Mouse (Mus musculus) cortical plate, adult 2 months (tissue): ENCODE data around the gene Spred3. TPM values are rescaled to one million over a fixed set of nuclear protein-coding genes. Genes with fewer than 3 reads are reported as not detected.
"Not testable (repeated sequence)": the region's sequence is repeated elsewhere in the genome, so short reads cannot be mapped to it uniquely, and the experiment has no call there.

Experiments
- H3K27ac ChIP-seq: fragments of 200-500 bp; 2 replicates; pipeline ENCODE4 v1.5.1; 2012; ENCODE audit warnings: low read length, control low read depth, inconsistent platforms; ENCODE audit not compliant: insufficient read depth
- H3K4me1 ChIP-seq: fragments of 200-500 bp; 2 replicates; pipeline ENCODE4 v1.6.1; 2011; ENCODE audit warnings: low read length; ENCODE audit not compliant: control insufficient read depth, insufficient read depth
- H3K4me3 ChIP-seq: fragments of 200-500 bp; 2 replicates; pipeline ENCODE4 v1.5.1; 2011; ENCODE audit warnings: mild to moderate bottlenecking, low read length, control low read depth; ENCODE audit not compliant: insufficient read depth
- CTCF ChIP-seq: fragments of 200-500 bp; IDR thresholded peaks from 2 replicates; pipeline ENCODE4 v1.5.1; 2011; ENCODE audit warnings: mild to moderate bottlenecking, control low read depth, low read length; ENCODE audit not compliant: insufficient read depth; ENCODE audit errors: extremely low read depth
- POLR2A ChIP-seq: fragments of 200-500 bp; IDR thresholded peaks from 2 replicates; pipeline ENCODE4 v1.6.1; 2011; ENCODE audit warnings: mild to moderate bottlenecking, low read length, control low read depth; ENCODE audit not compliant: insufficient read depth; ENCODE audit errors: extremely low read depth
- polyA plus RNA-seq: library from polyadenylated mRNA; depleted of rRNA; stranded (reverse); fragments of >200 nt; gene quantifications from 2 replicates; pipeline ENCODE4 v1.2.3, GENCODE M21; 2012; rRNA removed

Gene Spred3
- 39.6 and 40.7 TPM in 2 replicates for polyA plus RNA-seq

GRCm38 (mm10) chr7:29170066-29170754, at the start of gene Spred3, which contains the start of gene Ggn:
Spred3 (minus strand) TSS chr7:29170411.
Ggn (plus strand) TSS chr7:29170210.
- TF ChIP-seq CTCF: no peak
- no peak for TF ChIP-seq POLR2A
- Histone ChIP-seq H3K27ac (peak within 1 kb of the TSS; percentile 16), H3K4me1 (no peaks in the 10 kb centered on the region), H3K4me3 (peak within 1 kb of the TSS; percentile 93)

- Histone ChIP-seq H3K4me3 (no peak overlapping the region), H3K4me1 (no peaks in the 10 kb centered on the region), H3K27ac (no peak overlapping the region)
- TF ChIP-seq POLR2A: no peak
- TF ChIP-seq CTCF: no peak
These were observed 44.6 kb upstream of the Spred3 start for GRCm38 (mm10) chr7:29214846-29215245.

DNA sequence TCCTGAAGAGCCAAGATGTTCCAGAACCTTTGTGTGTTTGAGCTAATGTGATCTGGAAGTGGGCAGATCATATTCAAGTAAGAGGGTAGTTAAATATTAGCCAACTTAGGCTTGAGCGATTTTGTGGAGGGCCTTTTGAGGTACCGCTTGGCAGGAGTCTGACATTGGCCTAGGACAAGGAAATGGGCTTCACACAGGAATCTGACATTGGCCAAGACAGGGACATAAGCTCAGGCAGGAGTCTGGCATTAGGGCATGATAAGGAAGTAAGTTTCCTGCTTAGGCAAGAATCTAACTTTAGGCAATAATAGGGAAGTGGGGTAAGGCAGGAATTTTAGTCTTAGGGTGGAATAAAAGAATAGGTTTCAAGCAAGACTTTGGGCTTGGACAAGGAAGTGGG, 44.0 kb upstream of the Spred3 start:
- H3K4me3 ChIP-seq: no peak overlapping the region
- no peak for TF ChIP-seq POLR2A
- no peak for TF ChIP-seq CTCF
- H3K27ac ChIP-seq: no peak overlapping the region
- H3K4me1 ChIP-seq: no peaks in the 10 kb centered on the region

GRCm38 (mm10) chr7:29213675-29214082, 43.5 kb upstream of the Spred3 start, which contains the start of gene Catsperg1:
Catsperg1 (minus strand) TSS chr7:29214035.
- H3K27ac ChIP-seq: no peak within 1 kb of the TSS
- no peak within 1 kb of the TSS; the same call in 1 of the 2 replicates for H3K4me3 ChIP-seq
- TF ChIP-seq POLR2A (no peak), CTCF (no peak)
- H3K4me1 ChIP-seq: no peaks in the 10 kb centered on the region

GRCm38 (mm10) chr7:29212775-29213560, 42.8 kb upstream of the Spred3 start:
- not testable (repeated sequence) for H3K27ac ChIP-seq, H3K4me3 ChIP-seq, H3K4me1 ChIP-seq

GRCm38 (mm10) chr7:29212199-29212765, 42.1 kb upstream of the Spred3 start:
- H3K27ac ChIP-seq: no peak overlapping the region
- no peak overlapping the region for H3K4me3 ChIP-seq
- no peaks in the 10 kb centered on the region for H3K4me1 ChIP-seq
- no peak for TF ChIP-seq CTCF
- no peak for TF ChIP-seq POLR2A

DNA sequence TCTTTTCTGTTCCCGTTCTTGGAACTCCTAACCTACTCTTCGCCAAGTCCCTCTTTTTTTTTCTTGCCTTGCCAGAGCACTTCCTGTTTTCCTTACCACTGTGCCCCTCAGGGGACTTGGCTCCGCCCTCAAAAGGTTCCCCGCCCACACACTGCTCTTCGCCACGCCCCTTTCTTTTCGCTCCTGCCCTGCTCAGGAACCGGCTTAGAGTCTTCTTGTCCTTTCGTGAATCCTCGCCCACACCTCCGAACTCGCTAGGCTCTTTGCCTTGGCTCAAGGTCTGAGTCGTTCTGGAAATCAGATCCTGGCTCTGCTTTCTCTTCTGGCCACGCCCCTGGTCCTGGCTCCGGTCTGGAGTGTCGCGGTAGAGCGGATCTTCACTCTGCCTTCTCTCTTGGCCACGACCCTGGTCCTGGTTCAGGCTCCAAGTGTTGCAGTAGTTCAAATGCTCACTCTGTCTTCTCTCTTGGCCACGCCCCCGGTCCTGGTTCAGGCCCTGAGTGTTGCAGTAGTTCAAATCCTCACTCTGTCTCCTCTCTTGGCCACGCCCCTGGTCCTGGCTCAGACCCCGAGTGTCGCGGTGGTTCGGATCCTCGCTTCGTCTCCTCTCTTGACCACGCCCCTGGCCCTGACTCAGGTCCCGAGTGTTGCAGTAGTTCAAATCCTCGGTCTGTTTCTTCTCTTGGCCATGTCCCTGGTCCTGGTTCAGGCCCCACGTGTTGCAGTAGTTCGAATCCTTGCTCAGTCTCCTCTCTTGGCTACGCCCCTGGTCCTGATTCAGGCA, 41.4 kb upstream of the Spred3 start:
- H3K4me1 ChIP-seq: no peaks in the 10 kb centered on the region
- H3K27ac ChIP-seq: no peak overlapping the region
- H3K4me3 ChIP-seq: peak overlapping the region; percentile 3; the same call in 1 of the 2 replicates
- TF ChIP-seq POLR2A (no peak), CTCF (no peak)

DNA sequence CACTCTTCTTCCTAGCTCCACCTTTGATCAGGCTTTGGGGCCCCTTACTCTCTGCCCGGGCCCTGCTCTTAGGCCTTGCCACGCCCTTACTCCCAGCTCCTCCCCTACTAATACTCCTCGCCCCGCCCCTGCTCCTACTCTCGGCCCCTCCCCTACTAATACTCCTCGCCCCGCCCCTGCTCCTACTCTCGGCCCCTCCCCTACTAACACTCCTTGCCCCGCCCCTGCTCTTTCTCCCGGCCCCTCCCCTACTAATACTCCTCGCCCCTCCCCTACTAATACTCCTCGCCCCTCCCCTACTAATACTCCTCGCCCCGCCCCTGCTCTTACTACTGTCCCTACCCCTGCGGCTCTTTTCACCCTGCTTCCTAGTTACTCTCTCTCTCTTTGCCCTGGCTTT, 40.8 kb upstream of the Spred3 start:
- 0 out of 2 replicates have a peak overlapping the region, but pooled peaks have one; percentile 3 for H3K4me3 ChIP-seq
- H3K27ac ChIP-seq, H3K4me1 ChIP-seq: not testable (repeated sequence)

- Histone ChIP-seq H3K4me1 (no peaks in the 10 kb centered on the region), H3K4me3 (no peak overlapping the region), H3K27ac (no peak overlapping the region)
- TF ChIP-seq POLR2A: no peak
- TF ChIP-seq CTCF: no peak
These were observed 32.4 kb upstream of the Spred3 start for GRCm38 (mm10) chr7:29202577-29202976.

DNA sequence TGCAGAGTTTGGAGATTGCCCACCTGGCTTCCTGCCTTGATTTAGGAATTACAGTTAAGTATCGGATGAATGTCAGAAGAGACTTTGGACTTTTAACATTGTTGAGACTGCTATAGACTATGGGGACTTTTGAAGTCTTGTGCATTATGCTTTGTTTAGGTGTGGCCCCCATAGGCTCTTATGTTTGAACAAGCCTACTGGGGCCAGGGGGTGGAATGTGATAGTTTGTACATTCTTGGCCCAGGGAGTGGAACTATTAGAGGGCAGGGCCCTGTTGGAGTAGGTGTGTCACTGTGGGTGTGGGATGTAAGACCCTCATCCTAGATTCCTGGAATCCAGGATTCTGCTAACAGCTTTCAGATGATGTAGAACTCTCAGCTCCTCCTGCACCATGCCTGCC, 24.0 kb upstream of the Spred3 start:
- H3K4me1 ChIP-seq, H3K27ac ChIP-seq, H3K4me3 ChIP-seq: not testable (repeated sequence)

GRCm38 (mm10) chr7:29181323-29181722, 11.1 kb upstream of the Spred3 start:
- H3K4me1 ChIP-seq, H3K27ac ChIP-seq, H3K4me3 ChIP-seq: not testable (repeated sequence)
